Mouse (Mus musculus) limb, embryonic 13.5 days (tissue): ENCODE data around the gene Tigar. TPM values are rescaled to one million over a fixed set of nuclear protein-coding genes. Genes with fewer than 3 reads are reported as not detected.

Experiments used
- ATAC-seq: fragments of 200-750 bp; cut with Nextera tagmentation; 2 replicates; pipeline ENCODE4 v1.8.0; 2017; ENCODE audit warnings: low read depth, moderate number of reproducible peaks, moderate TSS enrichment; ENCODE audit not compliant: low FRiP score
- H3K27ac ChIP-seq: fragments of 300-500 bp; sonication (generic); 2 replicates; pipeline ENCODE4 v1.5.1; 2015; ENCODE audit warnings: inconsistent platforms, mild to moderate bottlenecking, moderate library complexity
- H3K27me3 ChIP-seq: fragments of 300-500 bp; sonication (generic); 2 replicates; pipeline ENCODE4 v1.6.1; 2015; ENCODE audit warnings: mild to moderate bottlenecking, inconsistent platforms
- H3K36me3 ChIP-seq: fragments of 300-500 bp; sonication (generic); 2 replicates; pipeline ENCODE4 v1.6.1; 2015; ENCODE audit warnings: inconsistent platforms, mild to moderate bottlenecking, moderate library complexity
- H3K4me1 ChIP-seq: fragments of 300-500 bp; sonication (generic); 2 replicates; pipeline ENCODE4 v1.6.1; 2015; ENCODE audit warnings: inconsistent platforms
- H3K4me2 ChIP-seq: fragments of 300-500 bp; sonication (generic); replicated peaks from 2 replicates; pipeline ENCODE4 v1.6.1; 2015; ENCODE audit warnings: inconsistent platforms, mild to moderate bottlenecking, moderate library complexity
- H3K4me3 ChIP-seq: fragments of 300-500 bp; sonication (generic); 2 replicates; pipeline ENCODE4 v1.5.1; 2015; ENCODE audit warnings: moderate library complexity, mild to moderate bottlenecking, inconsistent platforms
- H3K9ac ChIP-seq: fragments of 300-500 bp; sonication (generic); 2 replicates; pipeline ENCODE4 v1.6.1; 2015; ENCODE audit warnings: mild to moderate bottlenecking, inconsistent platforms
- H3K9me3 ChIP-seq: fragments of 300-500 bp; sonication (generic); 2 replicates; pipeline ENCODE4 v1.6.1; 2016; ENCODE audit warnings: inconsistent platforms
- WGBS: fragments of 180-500 bp; shearing (Covaris S2); methylation state at CpG from one replicate; pipeline ENCODE4 v1.1.7; 2015; 5-methylcytosine and 5-hydroxymethylcytosine counted together
- polyA plus RNA-seq: library from polyadenylated mRNA; unstranded; fragments of >200 nt; fragmentation: Nextera tagmentation; extraction: Ambion mirVana; gene quantifications from 2 replicates; pipeline ENCODE4 v1.2.1, GENCODE M21; 2015

The Tigar gene
- polyA plus RNA-seq, 1 experiment from 2014 or later = 3.1 TPM

DNA sequence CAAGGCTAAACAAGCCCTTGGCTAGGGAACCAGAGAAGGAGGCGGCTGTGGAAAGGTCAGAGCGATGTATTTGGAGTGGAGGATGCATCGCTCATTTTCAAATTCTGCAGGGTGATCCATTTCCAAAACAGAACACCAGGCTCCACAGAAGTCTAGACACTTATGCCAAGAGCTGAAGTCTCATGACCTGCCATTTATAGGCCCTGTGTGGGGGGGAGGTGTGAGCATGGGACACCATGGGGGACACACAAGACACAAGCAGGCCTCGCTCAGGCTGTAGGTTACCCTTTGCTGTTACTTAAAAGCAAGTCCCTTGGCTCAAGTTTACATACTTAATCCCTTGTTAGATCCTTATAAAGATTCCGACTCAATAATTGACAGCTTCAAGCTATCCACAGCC, 3.2 kb downstream of the Tigar start:
- ATAC-seq = no peak
- H3K4me2 ChIP-seq = no peak overlapping the region
- peaks cover 3% of the 10 kb centered on the region; the same call in 1 of the 2 replicates for H3K36me3 ChIP-seq
- H3K4me1 ChIP-seq = peaks cover 12% of the 10 kb centered on the region
- H3K9ac ChIP-seq = no peak overlapping the region
- H3K4me3 ChIP-seq = no peak overlapping the region
- H3K27ac ChIP-seq = no peak overlapping the region
- H3K27me3 ChIP-seq = no peaks in the 10 kb centered on the region
- 80% methylated on average over 5 of the region's 5 CpGs for WGBS
- no peaks in the 10 kb centered on the region for H3K9me3 ChIP-seq

DNA sequence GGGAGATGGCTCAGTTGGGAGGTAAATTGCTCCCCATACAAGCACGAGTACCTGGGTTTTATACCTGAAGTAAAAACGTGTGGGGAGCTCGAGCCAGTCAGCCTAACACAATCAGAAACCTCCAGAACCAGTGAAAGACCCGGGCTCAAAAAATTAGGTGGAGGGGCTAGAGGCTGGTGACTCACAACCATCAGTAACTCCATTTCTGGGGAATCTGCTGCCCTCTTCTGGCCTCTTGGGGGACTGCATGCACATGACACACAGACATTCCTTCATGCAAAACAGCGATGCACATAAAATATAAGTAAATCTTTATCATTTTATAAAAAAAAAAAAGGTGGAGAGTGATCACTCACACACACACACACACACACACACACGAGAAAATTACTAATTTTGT, 4.2 kb downstream of the Tigar start:
- Histone ChIP-seq H3K9ac (no peak overlapping the region), H3K4me3 (no peak overlapping the region), H3K4me2 (no peak overlapping the region), H3K4me1 (peaks cover 12% of the 10 kb centered on the region), H3K36me3 (peaks cover 10% of the 10 kb centered on the region; the same call in 1 of the 2 replicates), H3K9me3 (no peaks in the 10 kb centered on the region), H3K27ac (no peak overlapping the region), H3K27me3 (no peaks in the 10 kb centered on the region)
- 65% methylated on average over 6 of the region's 6 CpGs for WGBS
- ATAC-seq = no peak

DNA sequence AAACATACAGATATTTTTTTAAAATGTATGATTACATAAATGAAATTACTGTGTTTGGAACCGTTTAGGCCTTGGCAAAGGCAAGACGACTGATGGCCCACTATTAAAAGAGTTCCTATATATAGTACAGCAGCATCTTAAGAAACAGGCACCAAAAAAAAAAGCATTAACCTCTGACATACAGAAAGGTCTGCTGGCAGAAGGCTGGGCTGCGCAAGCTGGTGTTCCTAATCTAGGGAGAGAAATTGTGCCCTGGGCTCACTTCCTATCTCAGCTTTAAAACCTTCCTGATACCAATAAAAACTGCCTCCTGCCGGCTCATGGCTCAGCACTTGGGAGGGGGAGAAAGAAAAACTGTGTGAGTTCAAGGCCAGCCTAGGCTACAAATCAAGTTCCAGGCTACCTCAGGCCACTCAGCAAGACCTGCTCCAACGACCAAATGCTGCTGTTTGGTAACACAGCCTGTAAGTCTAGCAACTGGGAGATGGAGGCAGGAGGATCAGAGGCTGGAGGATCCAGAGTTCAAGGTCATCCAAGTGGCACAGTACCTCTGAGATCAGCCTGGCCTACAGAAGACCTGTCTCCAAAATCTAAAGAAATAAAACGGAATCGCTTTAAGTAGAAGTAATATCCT, 4.8 kb downstream of the Tigar start:
- Histone ChIP-seq H3K4me3 (no peak overlapping the region), H3K27ac (no peak overlapping the region), H3K9me3 (no peaks in the 10 kb centered on the region), H3K27me3 (no peaks in the 10 kb centered on the region), H3K4me2 (no peak overlapping the region), H3K9ac (no peak overlapping the region), H3K36me3 (peaks cover 10% of the 10 kb centered on the region; the same call in 1 of the 2 replicates), H3K4me1 (peaks cover 9% of the 10 kb centered on the region)
- no peak for ATAC-seq
- 77% methylated on average over 7 of the region's 7 CpGs for WGBS

DNA sequence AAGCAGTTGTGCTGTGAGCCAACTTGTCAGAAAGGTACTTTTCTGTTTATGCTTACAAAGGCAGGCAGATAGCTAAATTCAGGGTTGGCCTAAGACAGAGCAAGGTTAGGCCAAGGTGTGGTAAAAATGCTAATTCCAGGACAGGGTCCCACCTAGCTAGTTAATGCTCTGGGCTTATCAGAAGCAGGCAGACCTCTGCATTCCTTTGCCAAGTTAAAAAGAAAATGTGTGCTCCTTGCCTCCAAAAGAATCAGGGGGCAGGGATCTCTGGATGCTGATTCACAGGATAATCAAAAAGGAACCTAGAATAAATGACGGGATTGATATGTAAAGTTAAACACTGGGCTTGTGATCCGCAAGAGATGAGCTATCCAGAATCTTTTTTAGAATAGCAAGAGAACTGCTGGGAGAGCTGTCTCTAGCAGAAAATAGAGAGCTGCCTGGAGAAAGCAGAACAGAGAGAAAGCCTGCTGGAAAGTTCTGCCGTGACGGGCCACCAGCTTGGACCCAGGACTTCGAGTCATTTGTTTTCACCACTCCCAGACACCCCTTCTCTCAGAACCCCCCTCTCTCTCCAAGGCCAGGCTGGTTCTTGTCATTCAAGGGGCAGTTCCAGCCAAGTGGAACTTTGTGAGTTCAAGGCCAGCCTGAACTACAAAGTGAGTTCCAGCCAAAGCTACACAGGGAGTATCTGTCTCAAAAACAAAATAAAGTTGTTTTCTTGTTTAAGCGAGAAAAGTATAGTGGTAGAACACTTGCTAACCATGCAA, 5.7 kb downstream of the Tigar start:
- Histone ChIP-seq H3K36me3 (peaks cover 10% of the 10 kb centered on the region; the same call in 1 of the 2 replicates), H3K27ac (no peak overlapping the region), H3K4me1 (peaks cover 5% of the 10 kb centered on the region), H3K9ac (no peak overlapping the region), H3K9me3 (no peaks in the 10 kb centered on the region), H3K27me3 (no peaks in the 10 kb centered on the region), H3K4me3 (no peak overlapping the region), H3K4me2 (no peak overlapping the region)
- ATAC-seq = no peak
- WGBS = 90% methylated on average over 6 of the region's 6 CpGs

DNA sequence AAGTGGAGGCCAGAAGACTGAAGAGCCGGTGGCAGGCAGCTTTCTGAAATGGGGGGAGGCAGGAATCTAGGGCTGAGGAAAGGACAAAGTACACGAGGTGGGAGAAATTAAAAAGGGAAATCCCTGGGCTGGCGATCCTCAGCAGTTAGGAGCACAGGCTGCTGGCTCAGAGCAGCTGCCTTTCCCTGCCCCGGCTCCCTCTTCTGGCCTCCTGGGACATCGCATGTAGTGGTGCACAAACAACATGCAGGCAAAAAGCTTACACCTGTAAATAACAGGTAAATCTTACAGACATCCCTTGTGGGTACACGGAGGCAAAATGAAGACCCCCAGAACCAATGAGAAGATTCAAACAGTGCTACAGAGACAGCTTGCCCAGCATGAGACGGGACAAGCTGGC, 14.8 kb downstream of the Tigar start:
- Histone ChIP-seq H3K36me3 (peaks cover 13% of the 10 kb centered on the region), H3K4me3 (no peak overlapping the region), H3K4me2 (no peak overlapping the region), H3K4me1 (no peaks in the 10 kb centered on the region), H3K9me3 (no peaks in the 10 kb centered on the region), H3K9ac (no peak overlapping the region), H3K27me3 (no peaks in the 10 kb centered on the region), H3K27ac (no peak overlapping the region)
- no peak for ATAC-seq
- WGBS = 65% methylated on average over 7 of the region's 7 CpGs

DNA sequence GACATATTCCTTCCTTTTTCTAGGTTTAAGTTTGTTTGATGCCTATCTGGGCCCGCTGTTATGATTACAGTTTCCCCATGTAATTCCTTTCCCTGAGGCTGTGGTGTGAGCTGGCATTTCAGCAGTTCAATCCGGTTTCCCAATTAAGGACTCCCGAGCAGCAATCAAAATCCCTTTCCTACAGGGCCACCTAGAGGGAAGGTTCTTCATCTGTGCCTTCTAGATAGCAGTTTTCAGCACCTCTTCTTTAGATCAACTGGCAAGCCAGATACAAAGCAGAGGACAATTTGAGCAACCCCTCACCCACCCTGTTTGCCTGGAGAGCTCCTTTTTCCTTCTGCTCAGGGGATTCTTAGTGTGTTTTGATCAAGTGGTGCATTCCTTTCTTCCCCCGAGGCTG, 22.6 kb downstream of the Tigar start:
- peaks cover 29% of the 10 kb centered on the region for H3K36me3 ChIP-seq
- H3K4me3 ChIP-seq = no peak overlapping the region
- no peak overlapping the region for H3K9ac ChIP-seq
- no peak for ATAC-seq
- H3K27ac ChIP-seq = no peak overlapping the region
- no peaks in the 10 kb centered on the region for H3K4me1 ChIP-seq
- H3K27me3 ChIP-seq = peaks cover 2% of the 10 kb centered on the region
- no peaks in the 10 kb centered on the region for H3K9me3 ChIP-seq
- WGBS = 59% methylated on average over 4 of the region's 4 CpGs
- H3K4me2 ChIP-seq = no peak overlapping the region

DNA sequence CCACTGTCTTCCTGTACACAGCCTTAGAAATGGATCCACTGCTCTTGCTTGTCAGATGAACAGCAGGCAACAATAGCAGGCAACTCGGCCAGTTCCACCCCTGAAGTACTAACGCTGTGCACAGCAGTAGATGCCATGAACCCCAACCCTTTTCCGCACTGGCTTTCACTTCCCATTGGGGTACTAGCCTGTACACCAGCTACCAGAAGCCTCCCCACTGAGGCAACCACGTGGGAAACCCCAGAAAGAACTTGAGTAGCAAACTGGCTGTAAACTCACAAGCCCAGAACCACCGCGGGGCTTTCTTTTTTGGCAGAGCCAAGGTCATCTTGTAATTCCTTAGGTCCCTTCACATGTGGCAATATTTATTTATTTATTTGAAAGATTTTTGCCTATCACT, 27.5 kb downstream of the Tigar start:
- no peaks in the 10 kb centered on the region for H3K9me3 ChIP-seq
- H3K36me3 ChIP-seq = no peaks in the 10 kb centered on the region
- H3K4me1 ChIP-seq = peaks cover 4% of the 10 kb centered on the region
- H3K27ac ChIP-seq = no peak overlapping the region
- H3K9ac ChIP-seq = no peak overlapping the region
- WGBS = 71% methylated on average over 6 of the region's 6 CpGs
- no peak for ATAC-seq
- no peak overlapping the region for H3K4me2 ChIP-seq
- peaks cover 26% of the 10 kb centered on the region for H3K27me3 ChIP-seq
- H3K4me3 ChIP-seq = no peak overlapping the region

DNA sequence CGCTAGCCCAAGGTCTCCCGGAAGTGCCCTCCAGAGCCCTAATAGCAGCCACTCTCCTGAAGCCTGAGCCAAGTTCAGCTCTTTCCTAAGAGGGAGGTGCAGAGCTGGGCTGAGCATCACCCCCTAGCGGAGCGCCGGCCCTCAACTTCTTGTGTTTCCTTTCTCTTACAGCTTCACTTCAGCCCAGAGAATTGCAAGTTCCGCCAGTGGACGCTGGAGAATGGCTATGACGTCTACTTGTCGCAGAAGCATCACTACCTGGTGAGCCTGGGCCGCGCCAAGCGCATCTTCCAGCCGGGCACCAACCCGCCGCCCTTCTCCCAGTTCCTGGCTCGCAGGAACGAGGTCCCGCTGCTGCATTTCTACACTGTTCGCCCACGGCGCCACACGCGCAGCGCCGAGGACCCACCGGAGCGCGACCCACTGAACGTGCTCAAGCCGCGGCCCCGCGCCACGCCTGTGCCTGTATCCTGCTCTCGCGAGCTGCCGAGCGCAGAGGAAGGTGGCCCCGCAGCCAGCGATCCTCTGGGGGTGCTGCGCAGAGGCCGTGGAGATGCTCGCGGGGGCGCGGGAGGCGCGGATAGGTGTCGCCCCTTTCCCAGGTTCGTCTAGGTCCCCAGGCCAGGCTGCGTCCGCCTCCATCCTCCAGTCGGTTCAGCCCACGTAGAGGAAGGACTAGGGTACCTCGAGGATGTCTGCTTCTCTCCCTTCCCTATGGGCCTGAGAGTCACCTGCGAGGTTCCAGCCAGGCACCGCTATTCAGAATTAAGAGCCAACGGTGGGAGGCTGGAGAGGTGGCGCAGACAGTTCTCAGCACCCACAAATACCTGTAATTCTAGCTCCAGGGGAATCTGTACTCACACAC, 29.3 kb downstream of the Tigar start:
- peak overlapping the region; percentile 80 for H3K9ac ChIP-seq
- H3K27ac ChIP-seq = no peak overlapping the region; the same call in 1 of the 2 replicates
- WGBS = 1% methylated on average over 57 of the region's 59 CpGs
- H3K9me3 ChIP-seq = no peaks in the 10 kb centered on the region
- H3K4me1 ChIP-seq = peaks cover 4% of the 10 kb centered on the region
- H3K27me3 ChIP-seq = peaks cover 31% of the 10 kb centered on the region
- H3K4me3 ChIP-seq = peak overlapping the region; percentile 67
- ATAC-seq = peak; percentile 90
- peak overlapping the region; percentile 95 for H3K4me2 ChIP-seq
- H3K36me3 ChIP-seq = no peaks in the 10 kb centered on the region

DNA sequence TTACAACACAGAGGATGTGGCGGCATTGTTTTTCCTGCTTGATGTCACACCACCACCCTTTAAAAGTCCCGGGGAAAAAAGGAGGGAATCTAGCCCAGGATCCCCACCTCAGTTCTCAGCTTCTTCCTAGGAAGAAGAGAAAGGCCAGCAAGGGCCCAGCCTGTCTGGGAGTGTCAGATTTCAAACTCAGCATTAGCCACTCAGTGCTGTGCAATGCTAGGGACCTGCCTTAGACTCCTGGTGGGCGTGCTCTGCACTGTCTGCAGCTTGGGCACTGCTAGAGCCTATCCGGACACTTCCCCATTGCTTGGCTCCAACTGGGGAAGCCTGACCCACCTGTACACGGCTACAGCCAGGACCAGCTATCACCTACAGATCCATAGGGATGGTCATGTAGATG, 36.5 kb downstream of the Tigar start, which contains the start of gene Fgf23:
Gene Fgf23, plus strand, starts transcription at position 86 of the 400 bp plus-strand sequence.
- no peaks in the 10 kb centered on the region for H3K9me3 ChIP-seq
- H3K4me3 ChIP-seq = no peak within 1 kb of the TSS
- 11% methylated on average over 5 of the region's 5 CpGs for WGBS
- H3K9ac ChIP-seq = peak within 1 kb of the TSS; percentile 14; the same call in 1 of the 2 replicates
- H3K27ac ChIP-seq = no peak within 1 kb of the TSS
- peak within 1 kb of the TSS; percentile 22 for H3K4me2 ChIP-seq
- peak; percentile 95; the same call in 1 of the 2 replicates for ATAC-seq
- H3K27me3 ChIP-seq = 0 out of 2 replicates have a peak, but pooled peaks cover 6% of the 10 kb centered on the region
- H3K36me3 ChIP-seq = no peaks in the 10 kb centered on the region
- H3K4me1 ChIP-seq = peaks cover 10% of the 10 kb centered on the region

DNA sequence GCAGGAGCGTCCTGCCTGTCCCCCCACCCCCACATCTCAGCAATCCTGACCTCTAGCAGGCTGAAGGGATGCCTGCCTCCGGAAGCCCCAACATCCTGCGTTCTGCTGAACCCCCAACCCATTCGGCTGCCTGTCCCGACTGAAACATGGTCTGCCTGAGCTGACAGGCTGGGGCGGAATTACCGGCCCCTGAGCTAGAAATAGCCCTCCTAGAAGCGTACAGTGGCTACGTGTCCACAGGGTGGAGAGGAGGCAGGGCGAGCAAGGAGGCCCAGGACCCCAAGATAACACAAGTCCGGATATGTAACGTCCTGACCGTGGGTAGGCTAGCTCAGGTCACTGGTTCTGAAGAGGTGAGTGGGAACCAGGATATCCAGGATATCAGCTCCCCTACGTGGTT, 44.5 kb downstream of the Tigar start:
- WGBS = 8% methylated on average over 14 of the region's 14 CpGs
- Histone ChIP-seq H3K4me2 (peak overlapping the region; percentile 46), H3K36me3 (no peaks in the 10 kb centered on the region), H3K27ac (no peak overlapping the region), H3K4me3 (no peak overlapping the region; the same call in 1 of the 2 replicates), H3K4me1 (peaks cover 5% of the 10 kb centered on the region), H3K9me3 (no peaks in the 10 kb centered on the region), H3K9ac (no peak overlapping the region), H3K27me3 (peaks cover 17% of the 10 kb centered on the region)
- no peak for ATAC-seq

DNA sequence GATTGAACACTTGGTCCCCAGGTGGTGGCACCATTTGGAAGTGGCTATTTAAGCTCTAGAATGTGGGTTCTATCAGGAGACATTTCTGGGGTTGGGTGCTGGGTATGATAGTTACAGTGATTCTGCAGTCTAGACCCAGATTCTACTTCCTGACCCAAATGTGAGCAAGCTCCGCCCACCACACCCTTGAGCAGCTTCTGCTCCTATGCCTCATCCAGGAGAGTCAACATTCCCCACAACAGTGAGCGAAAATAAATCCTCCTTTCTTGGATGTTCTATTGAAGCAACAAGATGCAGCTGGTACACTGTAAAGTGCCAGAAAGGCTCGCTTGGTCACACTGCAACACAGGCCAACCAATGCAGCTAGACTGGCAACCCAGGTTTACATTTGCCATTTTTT, 45.4 kb downstream of the Tigar start:
- Histone ChIP-seq H3K27ac (no peak overlapping the region), H3K27me3 (peaks cover 17% of the 10 kb centered on the region), H3K4me2 (no peak overlapping the region), H3K9ac (no peak overlapping the region), H3K36me3 (no peaks in the 10 kb centered on the region), H3K4me3 (no peak overlapping the region), H3K4me1 (peaks cover 5% of the 10 kb centered on the region), H3K9me3 (no peaks in the 10 kb centered on the region)
- 85% methylated on average over 3 of the region's 3 CpGs for WGBS
- no peak for ATAC-seq

DNA sequence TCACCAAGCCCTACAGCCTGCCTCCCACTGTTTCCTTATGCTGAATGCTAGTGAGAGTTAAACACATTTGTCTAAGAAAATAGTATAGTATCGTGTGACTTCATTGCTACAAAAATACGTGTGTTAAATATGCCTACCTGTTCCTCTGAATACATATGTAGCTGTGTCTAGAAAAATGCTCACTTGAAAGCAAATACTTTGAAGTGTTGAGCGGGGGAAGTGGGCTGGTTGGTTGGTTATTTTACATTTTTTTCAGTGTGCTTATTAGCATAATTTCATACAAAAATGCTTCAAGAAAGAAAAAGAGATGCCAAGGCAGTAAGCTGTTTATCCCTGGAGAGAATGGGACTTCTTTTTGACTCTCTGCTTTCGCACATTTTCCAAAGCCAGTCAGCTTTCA, 49.4 kb downstream of the Tigar start:
- no peak overlapping the region for H3K27ac ChIP-seq

More for the DNA sequence above, 49.4 kb downstream of the Tigar start:
- no peaks in the 10 kb centered on the region for H3K36me3 ChIP-seq
- peaks cover 5% of the 10 kb centered on the region for H3K4me1 ChIP-seq
- no peak overlapping the region for H3K4me3 ChIP-seq
- no peak for ATAC-seq
- H3K9ac ChIP-seq = no peak overlapping the region
- peaks cover 12% of the 10 kb centered on the region for H3K27me3 ChIP-seq
- H3K4me2 ChIP-seq = no peak overlapping the region
- 84% methylated on average over 4 of the region's 4 CpGs for WGBS
- H3K9me3 ChIP-seq = no peaks in the 10 kb centered on the region
